Mouse (Mus musculus): ENCODE measurements around the gene Socs5. TPM values are rescaled to one million over a fixed set of nuclear protein-coding genes. Genes with fewer than 3 reads are reported as not detected.

Gene Socs5
- total RNA-seq, 4 experiments from 2014 or later: 96.3 to 116 (median 104) TPM

GRCm38 (mm10) chr17:87108507-87109292, 1.2 kb downstream of the Socs5 start:
- DNase-seq (ENCODE audit: low spot score in 2 of 2): no peak

GRCm38 (mm10) chr17:87109504-87109903, 2.0 kb downstream of the Socs5 start:
- no peak for DNase-seq (ENCODE audit: low spot score in 2 of 2)

GRCm38 (mm10) chr17:87112852-87113592, 5.5 kb downstream of the Socs5 start:
- no peak for DNase-seq (ENCODE audit: low spot score in 2 of 2)

- DNase-seq (ENCODE audit: low spot score in 2 of 2): no peak
These were observed 8.1 kb downstream of the Socs5 start for GRCm38 (mm10) chr17:87115615-87116014.

DNA sequence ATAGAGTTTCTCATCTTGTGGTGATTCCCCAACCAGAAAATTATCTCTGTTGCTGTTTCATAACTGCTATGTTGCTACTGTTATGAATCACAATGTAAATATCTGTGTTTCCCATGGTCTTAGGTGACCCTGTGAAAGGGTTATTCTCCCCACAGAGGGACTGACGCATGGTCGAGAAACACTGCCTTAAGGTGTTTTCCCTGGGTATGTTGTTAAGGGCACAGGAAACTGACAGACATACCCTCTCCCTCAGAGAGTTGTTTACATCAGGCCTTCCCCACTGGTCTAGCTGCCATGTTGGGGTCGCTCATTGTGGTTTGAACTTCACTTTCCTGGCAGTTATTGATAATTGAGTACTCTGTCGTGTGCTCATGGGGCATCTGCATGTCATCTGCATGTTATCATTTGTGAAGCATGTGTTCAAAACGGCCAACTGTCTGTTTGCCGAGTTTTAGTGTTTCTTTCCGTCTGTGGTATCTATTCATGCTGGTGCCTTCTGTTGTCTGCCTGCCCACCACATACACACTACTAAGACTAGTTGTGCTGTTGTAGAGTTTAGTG, 11.6 kb downstream of the Socs5 start:
- DNase-seq (ENCODE audit: low spot score in 2 of 2): no peak

GRCm38 (mm10) chr17:87125344-87125743, 17.9 kb downstream of the Socs5 start:
- no peak for DNase-seq (ENCODE audit: low spot score in 2 of 2)

GRCm38 (mm10) chr17:87132258-87132657, 24.8 kb downstream of the Socs5 start:
- DNase-seq (ENCODE audit: low spot score in 2 of 2): no peak

- no peak for DNase-seq (ENCODE audit: low spot score in 2 of 2)
These were observed 26.3 kb downstream of the Socs5 start for GRCm38 (mm10) chr17:87133823-87134222.

DNA sequence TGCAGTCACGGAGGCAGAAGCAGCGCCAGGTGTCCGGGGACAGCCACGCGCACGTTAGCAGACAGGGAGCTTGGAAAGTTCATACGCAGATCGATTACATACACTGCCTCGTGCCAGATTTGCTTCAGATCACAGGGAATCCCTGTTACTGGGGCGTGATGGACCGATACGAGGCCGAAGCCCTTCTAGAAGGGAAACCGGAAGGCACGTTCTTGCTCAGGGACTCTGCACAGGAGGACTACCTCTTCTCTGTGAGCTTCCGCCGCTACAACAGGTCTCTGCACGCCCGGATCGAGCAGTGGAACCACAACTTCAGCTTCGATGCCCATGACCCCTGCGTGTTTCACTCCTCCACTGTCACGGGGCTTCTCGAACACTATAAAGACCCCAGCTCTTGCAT, 27.2 kb downstream of the Socs5 start:
- no peak for DNase-seq (ENCODE audit: low spot score in 2 of 2)

DNA sequence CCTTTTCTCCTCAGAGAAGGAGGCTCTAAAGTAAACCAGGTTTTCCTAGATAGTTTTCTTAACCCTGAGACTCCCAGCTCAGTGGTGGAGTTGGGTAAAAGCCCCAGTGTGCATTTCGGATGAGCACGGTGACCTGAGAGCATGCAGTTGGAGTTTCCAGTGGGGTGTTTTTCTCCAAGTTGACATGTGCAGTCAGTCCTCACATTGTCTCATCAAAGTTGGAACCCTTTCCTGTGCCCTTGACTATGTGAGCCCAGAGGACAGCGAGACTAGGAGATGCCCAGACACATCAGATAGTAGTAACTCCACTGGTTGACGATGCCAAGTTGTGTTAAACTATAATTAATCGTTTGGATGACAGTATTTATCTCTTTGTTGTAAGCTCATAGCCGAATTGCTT, 28.3 kb downstream of the Socs5 start:
- DNase-seq (ENCODE audit: low spot score in 2 of 2): no peak

DNA sequence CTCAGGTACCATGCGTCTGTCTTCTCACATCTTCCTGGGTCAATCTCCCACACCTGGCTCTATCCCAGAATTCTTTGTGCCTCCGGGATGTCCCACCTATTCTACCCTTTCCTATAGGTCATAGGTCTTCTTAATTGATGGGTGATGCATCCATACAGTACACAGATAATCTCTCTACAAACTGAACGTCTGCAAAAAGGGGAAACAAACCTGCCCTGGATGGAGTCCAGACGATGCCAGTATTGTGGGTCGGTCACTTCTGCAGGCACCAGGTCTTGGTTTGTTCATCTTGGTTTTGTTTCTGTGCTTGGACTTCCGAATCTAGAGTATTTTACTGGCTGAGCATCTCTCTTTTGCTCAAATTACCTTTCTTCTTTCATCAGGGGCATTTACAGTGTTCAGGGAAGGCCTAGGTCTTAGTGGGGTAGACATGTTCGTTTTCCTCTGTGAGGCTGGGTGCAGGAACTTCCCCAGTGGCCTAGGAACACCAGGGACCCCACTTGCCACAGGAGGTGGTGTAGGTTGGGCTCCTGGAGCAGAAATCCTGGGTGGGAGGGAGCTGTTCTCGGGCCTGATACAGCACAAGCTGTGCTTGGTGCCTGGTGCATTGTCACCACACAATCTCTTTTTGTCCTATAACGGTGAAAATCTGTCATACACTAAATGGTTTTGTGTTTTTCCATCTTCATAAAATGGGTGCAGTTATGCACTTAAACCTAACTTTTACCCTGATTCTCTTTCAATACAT, 33.9 kb downstream of the Socs5 start:
- DNase-seq (ENCODE audit: low spot score in 2 of 2): no peak

- DNase-seq (ENCODE audit: low spot score in 2 of 2): no peak
These were observed 34.8 kb downstream of the Socs5 start for GRCm38 (mm10) chr17:87142271-87142670.

- DNase-seq (ENCODE audit: low spot score in 2 of 2): no peak
These were observed 35.7 kb downstream of the Socs5 start for GRCm38 (mm10) chr17:87143186-87143585.

GRCm38 (mm10) chr17:87146415-87147021, 39.0 kb downstream of the Socs5 start:
- no peak for DNase-seq (ENCODE audit: low spot score in 2 of 2)

GRCm38 (mm10) chr17:87149762-87150161, 42.3 kb downstream of the Socs5 start:
- DNase-seq (ENCODE audit: low spot score in 2 of 2): no peak

- DNase-seq (ENCODE audit: low spot score in 2 of 2): no peak
These were observed 45.5 kb downstream of the Socs5 start for GRCm38 (mm10) chr17:87152984-87153383.

DNA sequence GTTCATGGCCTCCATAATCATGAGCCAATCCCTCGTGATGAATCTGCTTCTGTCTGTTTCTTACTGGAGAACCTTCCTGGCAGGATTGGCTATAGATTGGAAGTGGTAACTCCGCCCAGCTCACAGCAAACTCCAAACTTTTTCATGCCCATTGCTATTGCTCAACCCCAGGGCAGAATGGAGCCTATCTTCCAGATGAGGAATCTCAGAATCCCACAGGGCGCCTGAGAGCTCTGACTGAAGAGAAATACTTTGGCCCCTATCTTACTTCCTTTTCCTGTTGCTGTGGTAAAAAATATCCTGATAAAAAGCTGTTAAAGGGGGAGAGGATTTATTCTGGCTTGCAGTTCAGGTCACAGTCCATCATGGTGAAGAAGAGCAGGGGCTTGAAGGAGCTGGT, 48.2 kb downstream of the Socs5 start:
- DNase-seq (ENCODE audit: low spot score in 2 of 2): no peak

GRCm38 (mm10) chr17:87157739-87158138, 50.3 kb downstream of the Socs5 start:
- no peak for DNase-seq (ENCODE audit: low spot score in 2 of 2)

DNA sequence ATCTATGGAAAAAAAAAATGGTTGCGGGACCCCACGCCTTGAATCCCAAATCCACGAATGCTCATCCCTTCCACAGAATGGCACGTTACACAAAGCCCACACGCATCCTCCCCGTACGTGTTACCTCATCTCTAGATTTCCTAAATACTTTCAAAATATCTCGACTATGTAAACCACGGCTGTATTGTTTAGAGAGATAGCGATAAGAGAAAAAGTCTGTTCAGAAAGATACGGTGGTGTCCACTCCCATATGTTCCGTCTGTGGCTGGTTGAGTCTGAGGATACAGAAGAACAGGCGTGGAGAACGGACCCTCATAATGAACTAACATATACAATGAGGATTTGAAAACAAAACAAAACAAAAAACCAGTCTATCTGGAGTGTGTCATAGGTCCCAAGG, 51.1 kb downstream of the Socs5 start:
- no peak for DNase-seq (ENCODE audit: low spot score in 2 of 2)

- DNase-seq (ENCODE audit: low spot score in 2 of 2): no peak
These were observed 52.8 kb downstream of the Socs5 start for GRCm38 (mm10) chr17:87160270-87160669.

GRCm38 (mm10) chr17:87164312-87164922, 56.9 kb downstream of the Socs5 start:
- no peak for DNase-seq (ENCODE audit: low spot score in 2 of 2)

Data from layer of hippocampus, adult 8-10 months (tissue).